Mouse (Mus musculus) testis, adult 2 months (tissue): ENCODE data around the gene Bmp8b. TPM values are rescaled to one million over a fixed set of nuclear protein-coding genes. Genes with fewer than 3 reads are reported as not detected.
"Not testable (repeated sequence)": the region's sequence is repeated elsewhere in the genome, so short reads cannot be mapped to it uniquely, and the experiment has no call there.

Experiments
- H3K27ac ChIP-seq: fragments of 200-500 bp; 2 replicates; pipeline ENCODE4 v1.5.1; 2012; ENCODE audit warnings: low read depth, low read length; ENCODE audit not compliant: control insufficient read depth, insufficient read depth
- H3K27me3 ChIP-seq: fragments of 200-500 bp; 2 replicates; pipeline ENCODE4 v1.6.1; 2012; ENCODE audit warnings: mild to moderate bottlenecking, low read length, moderate library complexity; ENCODE audit not compliant: control insufficient read depth, insufficient read depth
- H3K36me3 ChIP-seq: fragments of 200-500 bp; 2 replicates; pipeline ENCODE4 v1.6.1; 2012; ENCODE audit warnings: mild to moderate bottlenecking, low read length; ENCODE audit not compliant: control insufficient read depth, insufficient read depth
- H3K4me1 ChIP-seq: fragments of 200-500 bp; 2 replicates; pipeline ENCODE4 v1.6.1; 2012; ENCODE audit warnings: low read length; ENCODE audit not compliant: control insufficient read depth, insufficient read depth
- H3K4me3 ChIP-seq: fragments of 200-500 bp; 2 replicates; pipeline ENCODE4 v1.5.1; 2012; ENCODE audit warnings: low read depth, mild to moderate bottlenecking, low read length, moderate library complexity, mixed read lengths; ENCODE audit not compliant: control insufficient read depth
- CTCF ChIP-seq: fragments of 200-500 bp; IDR thresholded peaks from 2 replicates; pipeline ENCODE4 v1.5.1; 2012; ENCODE audit warnings: low read depth, mild to moderate bottlenecking, inconsistent platforms, low read length, moderate library complexity; ENCODE audit not compliant: control insufficient read depth, insufficient read depth, insufficient replicate concordance
- POLR2A ChIP-seq: fragments of 200-500 bp; IDR thresholded peaks from 2 replicates; pipeline ENCODE4 v1.6.1; 2012; ENCODE audit warnings: low read depth, mild to moderate bottlenecking, inconsistent platforms, low read length, moderate library complexity; ENCODE audit not compliant: control insufficient read depth
- polyA plus RNA-seq: library from polyadenylated mRNA; depleted of rRNA; stranded (reverse); fragments of >200 nt; gene quantifications from 2 replicates; pipeline ENCODE4 v1.2.3, GENCODE M21; 2012; rRNA removed

The Bmp8b gene
- polyA plus RNA-seq, 1 experiment = 2.8 TPM

DNA sequence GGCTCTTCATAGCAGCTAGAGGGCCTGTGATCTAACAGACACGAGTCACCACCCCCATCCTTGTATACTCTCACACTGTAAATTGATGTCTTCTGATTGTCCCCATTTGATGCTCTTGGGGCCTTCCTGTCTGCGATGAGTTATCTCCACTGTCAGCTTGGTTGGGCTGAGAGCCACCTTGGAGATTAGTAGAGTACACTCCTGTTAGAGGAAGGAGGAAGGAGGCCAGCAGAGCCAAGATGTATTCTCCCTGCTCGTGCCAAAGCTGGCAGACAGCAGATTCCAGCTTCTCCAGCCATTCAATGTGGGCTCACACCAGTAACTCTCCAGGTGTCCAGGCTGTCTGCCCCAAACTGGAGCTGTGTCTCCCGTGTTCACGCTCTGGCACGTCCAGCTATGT is 55.6 kb downstream of the Bmp8b start:
- H3K4me1 ChIP-seq = peaks cover 4% of the 10 kb centered on the region; the same call in 1 of the 2 replicates
- no peak overlapping the region for H3K27ac ChIP-seq
- TF ChIP-seq CTCF = no peak
- H3K4me3 ChIP-seq = no peak overlapping the region
- no peaks in the 10 kb centered on the region for H3K36me3 ChIP-seq
- no peaks in the 10 kb centered on the region for H3K27me3 ChIP-seq

DNA sequence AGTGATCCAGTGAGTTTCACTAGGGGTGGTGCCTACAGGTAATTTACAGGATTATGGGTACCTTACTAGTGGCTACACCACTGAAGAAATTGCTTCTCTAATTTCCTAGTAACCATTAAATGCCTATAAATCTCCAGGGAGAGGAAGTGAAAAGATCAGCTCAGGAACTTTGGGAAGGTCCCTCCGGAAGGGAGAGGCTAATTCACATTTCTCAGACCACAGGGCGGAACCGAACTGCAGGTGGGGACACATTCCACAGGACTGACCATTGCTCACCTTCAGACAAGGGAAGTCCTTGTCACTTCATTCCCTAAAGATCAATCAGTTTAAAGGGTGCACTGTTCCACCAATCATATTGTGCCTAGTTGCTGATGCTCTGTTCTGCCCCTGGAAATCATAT is 56.3 kb downstream of the Bmp8b start:
- H3K36me3 ChIP-seq, H3K4me1 ChIP-seq, H3K27me3 ChIP-seq, H3K27ac ChIP-seq, H3K4me3 ChIP-seq: not testable (repeated sequence)

DNA sequence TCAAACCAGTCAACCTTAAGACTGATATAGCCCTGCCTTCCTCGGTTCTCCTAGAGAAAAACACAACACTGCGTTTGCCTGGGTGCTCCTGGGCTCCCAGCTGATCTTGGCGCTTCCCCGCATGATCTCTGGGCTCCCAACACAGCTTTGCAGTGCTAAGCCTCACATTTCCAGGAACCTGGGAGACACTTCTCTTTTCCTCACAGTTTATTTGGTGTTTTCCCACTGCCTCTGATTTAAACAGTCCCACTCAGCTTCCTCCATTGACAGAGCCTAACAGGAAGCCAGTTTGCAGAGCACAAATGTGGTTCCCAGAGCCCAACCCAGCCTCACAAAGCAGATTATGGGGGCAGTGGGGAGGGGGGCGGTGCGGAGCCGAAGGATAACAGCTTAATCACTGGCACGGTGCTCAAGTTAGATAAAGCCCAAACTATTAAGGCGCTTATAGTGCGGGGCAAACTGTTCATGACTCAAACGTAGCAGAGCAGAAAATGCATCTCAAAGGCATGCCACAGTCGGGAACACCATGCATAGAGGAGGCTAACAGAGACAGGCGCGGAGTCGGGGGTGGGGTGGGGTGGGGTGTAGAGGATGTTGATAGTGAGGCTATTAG is 57.4 kb downstream of the Bmp8b start:
- Histone ChIP-seq H3K4me3 (no peak overlapping the region), H3K27ac (no peak overlapping the region)
- no peak for TF ChIP-seq CTCF
- no peak for TF ChIP-seq POLR2A

DNA sequence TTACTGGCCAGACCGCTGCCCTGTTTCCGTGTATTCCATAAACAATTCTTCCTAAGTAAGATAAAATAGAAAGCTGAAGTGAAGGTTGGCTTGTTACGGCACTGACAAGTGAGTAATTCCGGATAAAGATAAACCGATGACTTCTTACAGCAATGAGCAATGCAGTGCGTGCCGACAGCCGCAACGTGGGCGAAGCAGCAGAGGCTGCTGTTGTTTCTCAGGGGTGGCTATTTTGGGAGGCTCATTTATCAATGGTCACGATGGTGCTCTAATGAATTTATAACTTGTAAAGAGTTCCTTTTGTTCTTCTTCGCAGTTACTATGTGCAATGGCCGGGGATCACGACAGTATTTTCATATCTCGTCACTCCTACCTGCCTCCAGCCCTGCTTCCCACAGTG is 59.2 kb downstream of the Bmp8b start:
- Histone ChIP-seq H3K27me3 (no peaks in the 10 kb centered on the region), H3K36me3 (no peaks in the 10 kb centered on the region), H3K27ac (no peak overlapping the region), H3K4me1 (peaks cover 4% of the 10 kb centered on the region; the same call in 1 of the 2 replicates), H3K4me3 (no peak overlapping the region)
- no peak for TF ChIP-seq POLR2A

More for the DNA sequence above, 57.4 kb downstream of the Bmp8b start:
- Histone ChIP-seq H3K4me1 (peaks cover 4% of the 10 kb centered on the region; the same call in 1 of the 2 replicates), H3K36me3 (no peaks in the 10 kb centered on the region), H3K27me3 (no peaks in the 10 kb centered on the region)

DNA sequence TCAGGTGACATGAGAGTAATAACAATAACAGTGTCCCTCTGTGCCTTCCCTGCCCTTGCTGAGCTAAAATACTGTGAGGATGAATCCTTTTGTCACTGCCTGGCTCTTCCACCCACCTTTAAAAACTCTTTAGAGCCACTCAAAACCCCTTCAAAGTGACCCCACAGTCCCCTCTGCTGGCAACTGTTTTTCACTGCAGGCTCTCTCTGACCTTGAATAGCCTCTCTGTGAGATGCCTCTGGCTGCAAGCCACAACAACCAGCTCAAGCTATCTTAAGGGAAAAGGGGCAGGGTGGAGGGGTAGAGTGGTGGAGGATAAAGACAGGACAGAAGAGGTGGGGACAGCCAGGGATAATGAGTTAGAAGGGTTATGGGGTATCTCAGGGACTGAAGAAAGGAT is 66.8 kb downstream of the Bmp8b start:
- TF ChIP-seq CTCF (no peak), POLR2A (no peak)
- Histone ChIP-seq H3K36me3 (no peaks in the 10 kb centered on the region), H3K27ac (no peak overlapping the region), H3K4me3 (no peak overlapping the region), H3K4me1 (no peaks in the 10 kb centered on the region), H3K27me3 (no peaks in the 10 kb centered on the region)

Other genes with a start within 250 kb of the Bmp8b start
- 47.0 and 62.4 TPM in 2 replicates for gene Cap1, start 219.1 kb upstream of the Bmp8b start, polyA plus RNA-seq
- 6.9 and 8.7 TPM in 2 replicates for gene Mfsd2a, start 144.0 kb upstream of the Bmp8b start, polyA plus RNA-seq
- gene Mycl, start 109.5 kb upstream of the Bmp8b start, polyA plus RNA-seq = 0.44 and 0.60 TPM in 2 replicates
- gene Trit1, start 88.6 kb upstream of the Bmp8b start, polyA plus RNA-seq = 1.9 and 2.2 TPM in 2 replicates
- gene Oxct2b, start 11.1 kb downstream of the Bmp8b start, polyA plus RNA-seq = 237 and 290 TPM in 2 replicates
- 16.7 and 18.0 TPM in 2 replicates for gene Ppie, start 34.8 kb downstream of the Bmp8b start, polyA plus RNA-seq
- gene Hpcal4, start 78.1 kb downstream of the Bmp8b start, polyA plus RNA-seq = 7.7 and 9.8 TPM in 2 replicates
- gene Nt5c1a, start 96.3 kb downstream of the Bmp8b start, polyA plus RNA-seq = 0.22 and 0.38 TPM in 2 replicates
- gene Heyl, start 128.4 kb downstream of the Bmp8b start, polyA plus RNA-seq = 0.76 and 0.88 TPM in 2 replicates
- 7.4 and 7.8 TPM in 2 replicates for gene Pabpc4, start 157.2 kb downstream of the Bmp8b start, polyA plus RNA-seq
- gene Oxct2a, start 218.5 kb downstream of the Bmp8b start, polyA plus RNA-seq = 213 and 260 TPM in 2 replicates
- gene Bmp8a, start 238.1 kb downstream of the Bmp8b start, polyA plus RNA-seq = 3.7 and 4.2 TPM in 2 replicates